Mouse (Mus musculus) gastrocnemius, adult 2 months (tissue): ENCODE results near the gene Slc25a39. TPM values are rescaled to one million over a fixed set of nuclear protein-coding genes. Genes with fewer than 3 reads are reported as not detected.

Experiments used
- DNase-seq: peaks from one replicate; pipeline ENCODE4 v3.0.0; 2022
- H3K27ac ChIP-seq: fragments of 200-600 bp; 2 replicates; pipeline ENCODE4 v1.8.1; 2022; ENCODE audit warnings: mild to moderate bottlenecking
- H3K4me3 ChIP-seq: fragments of 200-600 bp; 2 replicates; pipeline ENCODE4 v1.8.1; 2022; ENCODE audit warnings: mild to moderate bottlenecking, moderate library complexity
- CTCF ChIP-seq: fragments of 200-600 bp; IDR thresholded peaks from 2 replicates; pipeline ENCODE4 v1.8.1; 2022; ENCODE audit warnings: antibody characterized with exemption, mild to moderate bottlenecking, moderate library complexity
- intact Hi-C: fragments of 180-260 bp; cut with DNase I; formaldehyde crosslinking; loops from one replicate; pipeline ENCODE4 v1.15.1; 2025
- total RNA-seq, 2 experiments: library from RNA; stranded (reverse); gene quantifications; 2 replicates each; pipeline ENCODE4 v1.2.3; 2021

The Slc25a39 gene
- total RNA-seq, 2 experiments from 2014 or later: 51.4 to 76.4 TPM

DNA sequence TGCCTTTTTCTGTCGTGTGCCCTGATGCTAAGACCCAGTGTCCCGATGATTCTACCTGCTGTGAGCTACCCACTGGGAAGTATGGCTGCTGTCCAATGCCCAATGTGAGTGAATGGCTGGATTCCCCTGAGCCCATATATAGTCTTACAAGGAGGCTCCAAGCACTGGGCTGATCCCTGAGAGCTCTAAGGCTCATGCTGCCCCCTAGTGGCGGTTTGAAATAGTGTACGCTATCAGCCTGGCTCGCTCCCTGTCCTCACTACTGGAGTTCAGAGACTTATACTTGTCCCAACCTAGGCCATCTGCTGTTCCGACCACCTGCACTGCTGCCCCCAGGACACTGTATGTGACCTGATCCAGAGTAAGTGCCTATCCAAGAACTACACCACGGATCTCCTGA lies 26.7 kb upstream of the Slc25a39 start:
- Histone ChIP-seq H3K27ac (peak overlapping the region; percentile 91), H3K4me3 (no peak overlapping the region)
- TF ChIP-seq CTCF: peak; percentile 88
- intact Hi-C loops: loop anchor here (2.0 kb wide), 1 partner anchor 126 kb away; no protein-coding TSS in a partner anchor
- peak; percentile 87 for DNase-seq

DNA sequence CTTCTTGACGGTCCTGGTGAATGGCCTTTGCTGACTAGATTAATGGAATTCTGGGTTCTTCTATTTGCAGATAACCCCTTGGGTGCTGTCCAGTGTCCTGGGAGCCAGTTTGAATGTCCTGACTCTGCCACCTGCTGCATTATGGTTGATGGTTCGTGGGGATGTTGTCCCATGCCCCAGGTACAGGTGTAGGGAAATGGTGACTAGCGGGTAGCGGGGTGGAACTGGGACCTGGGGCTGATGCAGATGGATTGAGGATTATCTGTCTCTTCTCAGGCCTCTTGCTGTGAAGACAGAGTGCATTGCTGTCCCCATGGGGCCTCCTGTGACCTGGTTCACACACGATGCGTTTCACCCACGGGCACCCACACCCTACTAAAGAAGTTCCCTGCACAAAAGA lies 26.1 kb upstream of the Slc25a39 start:
- no peak for TF ChIP-seq CTCF
- intact Hi-C loops: loop anchor here (2.0 kb wide), 1 partner anchor 125 kb away; no protein-coding TSS in a partner anchor

DNA sequence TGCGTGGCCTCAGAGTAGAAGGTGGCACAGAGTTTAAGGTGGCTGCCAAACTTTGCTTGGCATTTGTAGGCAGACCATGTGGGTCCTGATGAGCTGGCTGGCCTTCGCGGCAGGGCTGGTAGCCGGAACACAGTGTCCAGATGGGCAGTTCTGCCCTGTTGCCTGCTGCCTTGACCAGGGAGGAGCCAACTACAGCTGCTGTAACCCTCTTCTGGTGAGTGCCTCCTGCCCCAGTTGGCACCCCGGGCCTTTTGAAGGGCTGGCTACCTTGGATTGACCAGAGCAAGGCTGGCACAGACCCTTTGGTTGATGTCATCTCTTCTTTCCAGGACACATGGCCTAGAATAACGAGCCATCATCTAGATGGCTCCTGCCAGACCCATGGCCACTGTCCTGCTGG lies 25.1 kb upstream of the Slc25a39 start:
- Histone ChIP-seq H3K27ac (peak overlapping the region; percentile 91), H3K4me3 (peak overlapping the region; percentile 58)
- intact Hi-C loops: no loop called here
- no peak for TF ChIP-seq CTCF
- DNase-seq: peak; percentile 93

More for the DNA sequence above, 26.1 kb upstream of the Slc25a39 start:
- Histone ChIP-seq H3K27ac (peak overlapping the region; percentile 91), H3K4me3 (peak overlapping the region; percentile 58; the same call in 1 of the 2 replicates)
- no peak for DNase-seq

DNA sequence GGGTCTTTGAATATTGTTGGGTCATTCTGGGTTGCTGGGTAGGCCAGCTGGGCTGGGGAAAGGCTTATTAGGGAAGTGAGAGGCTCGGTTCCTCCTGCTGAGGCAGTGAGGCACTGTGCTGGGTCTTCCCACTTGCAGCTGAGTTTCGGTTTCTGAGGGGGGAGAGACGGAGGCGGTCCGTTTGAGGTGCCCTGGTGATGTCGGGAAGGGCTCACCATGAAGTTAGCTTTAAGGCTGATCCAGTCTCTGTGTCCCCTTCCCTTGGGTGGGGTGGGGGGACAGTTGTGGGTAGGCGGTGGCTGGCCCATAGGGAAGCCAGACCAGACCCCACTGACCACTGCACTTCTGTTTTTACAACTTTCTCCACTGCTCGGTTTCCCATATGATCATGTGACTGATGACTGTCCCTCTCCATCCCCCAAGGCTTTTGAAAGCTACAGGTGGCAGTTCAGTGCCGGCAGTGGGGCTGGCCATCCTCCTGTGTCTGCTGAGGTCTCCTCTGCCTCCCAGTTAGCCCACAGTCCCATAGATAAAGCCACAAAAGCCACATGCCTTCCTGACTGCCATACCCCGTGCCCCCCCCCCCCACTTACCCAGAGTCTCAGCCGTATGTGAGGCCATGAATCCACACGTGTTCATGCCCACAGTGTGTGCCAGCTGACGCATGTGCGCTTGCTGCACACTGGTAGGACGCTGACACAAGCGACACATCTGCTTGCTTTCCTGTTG lies 24.5 kb upstream of the Slc25a39 start:
- peak; percentile 38 for DNase-seq
- intact Hi-C loops: no loop called here
- peak overlapping the region; percentile 91 for H3K27ac ChIP-seq
- peak overlapping the region; percentile 58 for H3K4me3 ChIP-seq
- TF ChIP-seq CTCF: no peak

GRCm38 (mm10) chr11:102431728-102432114 lies 24.0 kb upstream of the Slc25a39 start:
- Histone ChIP-seq H3K4me3 (peak overlapping the region; percentile 58), H3K27ac (peak overlapping the region; percentile 91)
- intact Hi-C loops: loop anchor here (1.0 kb wide), 1 partner anchor 20 kb away; no protein-coding TSS in a partner anchor
- no peak for TF ChIP-seq CTCF
- no peak for DNase-seq

DNA sequence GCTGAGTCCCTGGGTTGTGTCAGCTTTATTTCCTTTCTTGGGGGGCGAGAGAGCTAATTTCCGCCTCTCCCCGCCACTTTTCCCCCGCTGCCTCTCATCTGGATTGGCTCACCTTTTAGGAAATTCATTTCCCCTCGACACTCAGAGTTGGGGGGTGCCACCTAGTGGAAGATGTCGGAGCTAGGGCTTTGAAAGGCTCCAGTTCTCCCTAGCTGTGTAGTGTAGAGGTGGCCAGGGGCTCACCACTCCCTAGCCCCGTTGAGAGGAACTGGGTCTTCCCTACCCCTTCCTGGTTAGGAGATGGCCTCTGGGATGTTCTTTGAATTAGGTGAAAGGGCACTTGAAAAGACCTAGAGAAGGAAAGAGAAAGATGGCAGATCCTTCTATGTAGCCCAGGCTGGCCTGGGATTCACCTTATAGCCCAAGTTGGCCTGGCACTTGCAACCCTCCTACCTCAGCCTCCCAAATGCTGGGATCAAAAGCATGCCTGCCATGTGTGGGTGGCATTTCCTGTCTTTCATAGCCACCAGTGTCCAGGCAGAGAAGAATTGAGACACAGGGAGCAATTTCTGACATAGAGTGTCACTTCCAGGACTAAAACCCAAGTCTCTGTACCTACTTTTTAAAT lies 23.4 kb upstream of the Slc25a39 start:
- Histone ChIP-seq H3K27ac (peak overlapping the region; percentile 91), H3K4me3 (peak overlapping the region; percentile 84)
- peak; percentile 88 for TF ChIP-seq CTCF
- intact Hi-C loops: loop anchor here (1.0 kb wide), 1 partner anchor 20 kb away; no protein-coding TSS in a partner anchor
- DNase-seq: peak; percentile 82

DNA sequence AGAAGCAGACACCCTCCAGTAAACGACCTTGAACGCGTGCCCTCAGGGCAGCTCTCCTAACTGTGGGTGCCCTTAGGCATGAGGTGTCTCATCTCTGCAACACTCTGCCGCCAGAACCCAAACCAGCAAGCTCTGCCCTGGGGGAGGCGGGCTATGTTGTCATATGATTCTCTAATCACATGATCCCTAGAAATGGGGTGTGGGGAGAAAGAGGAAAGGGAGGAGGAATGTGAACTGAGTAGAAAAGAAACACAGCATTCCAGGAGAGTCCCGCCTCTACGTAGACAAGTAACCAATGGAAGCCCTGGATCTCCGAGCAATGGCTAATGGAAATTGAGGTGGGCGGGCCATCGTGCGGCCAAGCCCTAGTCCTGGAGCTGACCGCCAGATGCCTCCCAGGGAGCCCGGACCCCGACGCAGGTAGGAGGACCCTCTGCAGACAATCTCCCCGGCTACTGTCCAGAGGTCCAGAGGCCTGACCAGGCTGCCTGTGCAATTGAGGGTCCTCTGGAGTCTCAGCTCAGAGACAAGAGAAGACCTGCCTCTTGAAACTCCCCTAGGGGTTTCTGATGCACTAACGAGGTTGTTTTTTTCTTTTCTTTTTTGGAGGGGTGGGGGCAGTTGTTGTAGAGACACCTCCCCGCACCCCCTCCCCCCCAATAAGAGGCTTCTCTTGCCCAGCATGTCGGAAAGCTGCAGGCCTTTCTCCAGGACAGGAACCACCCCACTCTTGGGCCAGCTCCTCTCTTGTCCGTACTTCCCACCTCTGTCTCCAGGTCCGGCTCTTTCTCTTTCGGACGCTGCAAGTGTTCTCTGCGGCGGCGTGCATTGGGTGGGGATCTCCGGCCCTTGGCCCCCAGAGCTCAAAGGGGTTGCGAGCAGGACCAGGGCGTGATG lies 22.6 kb upstream of the Slc25a39 start, which contains the start of gene Grn:
Gene Grn, plus strand, starts transcription at position 195 of the 897 bp plus-strand sequence.
- intact Hi-C loops: loop anchor here (1.0 kb wide), 1 partner anchor 19 kb away; no protein-coding TSS in a partner anchor

DNA sequence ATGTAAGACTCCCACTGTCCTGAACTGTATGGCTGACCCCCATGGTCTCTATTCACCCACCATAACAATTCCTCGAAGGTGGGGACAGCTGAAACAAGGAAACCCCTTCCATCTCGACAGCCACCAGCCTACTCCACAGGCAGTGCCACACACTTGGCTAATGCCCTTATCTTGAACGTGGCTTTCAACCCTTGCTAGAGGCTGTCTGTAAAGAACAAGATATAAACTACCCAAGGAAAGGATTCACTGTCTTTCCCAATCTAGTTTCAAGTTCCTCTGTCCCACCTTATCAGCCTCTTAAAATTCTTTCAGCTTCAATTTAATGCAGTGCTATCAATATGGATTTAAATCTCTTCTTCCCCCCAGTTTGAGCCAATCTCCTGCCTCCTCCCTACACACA lies 21.8 kb upstream of the Slc25a39 start:
- Histone ChIP-seq H3K27ac (peak overlapping the region; percentile 91), H3K4me3 (peak overlapping the region; percentile 84)
- no peak for TF ChIP-seq CTCF
- intact Hi-C loops: no loop called here
- no peak for DNase-seq

More for the DNA sequence above, 22.6 kb upstream of the Slc25a39 start, which contains the start of gene Grn:
- H3K4me3 ChIP-seq: peak within 1 kb of the TSS; percentile 84
- peak; percentile 91 for DNase-seq
- no peak for TF ChIP-seq CTCF
- peak within 1 kb of the TSS; percentile 91 for H3K27ac ChIP-seq

- no peak for DNase-seq
- no peak for TF ChIP-seq CTCF
- Histone ChIP-seq H3K4me3 (peak overlapping the region; percentile 84), H3K27ac (no peak overlapping the region)
- intact Hi-C loops: no loop called here
These were observed 21.3 kb upstream of the Slc25a39 start for GRCm38 (mm10) chr11:102428981-102429540.

GRCm38 (mm10) chr11:102425555-102426316 lies 18.0 kb upstream of the Slc25a39 start:
- no peak overlapping the region for H3K4me3 ChIP-seq
- H3K27ac ChIP-seq: no peak overlapping the region
- intact Hi-C loops: no loop called here
- TF ChIP-seq CTCF: no peak
- DNase-seq: no peak

- intact Hi-C loops: no loop called here
- no peak overlapping the region for H3K4me3 ChIP-seq
- TF ChIP-seq CTCF: no peak
- no peak for DNase-seq
- no peak overlapping the region for H3K27ac ChIP-seq
These were observed 16.9 kb upstream of the Slc25a39 start for GRCm38 (mm10) chr11:102424666-102425065.
